Mouse (Mus musculus): Measurements from ENCODE around the gene Cfap161.

Gene Cfap161

GRCm38 (mm10) chr7:83802007-83802406 lies 7.3 kb upstream of the Cfap161 start:
- DNase-seq = no peak

DNA sequence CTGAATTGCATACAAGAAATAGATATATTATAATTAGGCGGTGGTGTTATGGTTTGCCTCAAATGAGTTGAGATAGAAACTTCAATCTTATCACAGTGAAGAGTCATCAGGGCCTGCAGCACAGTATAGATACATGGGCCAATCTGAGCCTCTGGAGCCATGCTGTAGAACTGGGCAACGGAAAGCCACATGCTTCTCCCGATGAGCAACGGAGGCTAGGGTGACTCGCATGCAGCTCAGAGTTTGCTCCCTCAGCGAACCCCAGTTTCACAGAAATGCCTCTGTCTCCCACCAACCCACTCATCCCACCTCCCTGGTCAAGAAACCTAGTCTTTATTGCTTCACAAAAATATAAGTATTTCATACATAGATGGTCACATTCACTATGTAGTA lies 6.8 kb upstream of the Cfap161 start:
- DNase-seq = no peak

DNA sequence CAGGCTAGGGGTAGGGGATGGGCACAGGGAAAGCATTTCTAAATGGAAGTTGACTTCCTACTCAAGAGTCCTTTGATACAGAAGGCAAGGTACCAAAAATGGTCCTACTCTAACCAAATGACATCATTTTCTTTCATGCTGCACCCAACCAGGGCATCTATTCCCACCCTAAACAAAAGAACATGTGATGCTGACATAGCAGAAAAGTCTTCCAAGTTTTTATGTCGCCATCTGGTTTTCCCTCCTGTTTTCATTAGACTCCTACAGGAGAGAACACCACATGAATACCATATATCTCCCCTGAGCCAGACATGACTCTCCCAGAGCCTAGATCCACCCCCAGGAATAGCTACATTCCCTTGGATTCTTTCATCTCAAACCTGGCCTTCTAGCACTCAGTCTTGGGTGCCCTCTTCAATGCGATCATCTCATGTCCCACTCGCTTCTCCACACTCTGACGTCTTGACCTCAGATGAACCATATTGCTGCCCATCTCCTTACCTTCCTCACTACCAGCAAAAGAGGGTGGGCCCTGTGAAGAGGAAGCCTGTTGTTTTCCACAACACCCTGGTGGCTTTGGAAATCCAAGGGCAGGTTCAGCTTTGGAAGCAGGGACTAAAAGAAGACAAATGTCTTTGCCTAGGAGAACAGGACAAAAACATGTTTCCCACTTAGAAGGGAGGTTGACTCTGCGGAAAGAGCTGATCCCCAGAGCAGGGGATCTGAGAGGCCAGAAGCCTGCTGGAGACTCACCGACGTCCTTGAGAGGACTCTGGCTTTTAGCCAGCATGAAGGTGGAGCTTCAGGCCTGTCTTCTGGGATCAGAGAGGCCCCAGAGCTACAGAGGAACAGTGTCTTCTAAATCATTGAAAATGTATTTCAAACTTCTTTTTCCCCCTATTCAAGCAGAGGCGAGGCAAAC lies 6.1 kb upstream of the Cfap161 start:
- peak; percentile 12 for DNase-seq

DNA sequence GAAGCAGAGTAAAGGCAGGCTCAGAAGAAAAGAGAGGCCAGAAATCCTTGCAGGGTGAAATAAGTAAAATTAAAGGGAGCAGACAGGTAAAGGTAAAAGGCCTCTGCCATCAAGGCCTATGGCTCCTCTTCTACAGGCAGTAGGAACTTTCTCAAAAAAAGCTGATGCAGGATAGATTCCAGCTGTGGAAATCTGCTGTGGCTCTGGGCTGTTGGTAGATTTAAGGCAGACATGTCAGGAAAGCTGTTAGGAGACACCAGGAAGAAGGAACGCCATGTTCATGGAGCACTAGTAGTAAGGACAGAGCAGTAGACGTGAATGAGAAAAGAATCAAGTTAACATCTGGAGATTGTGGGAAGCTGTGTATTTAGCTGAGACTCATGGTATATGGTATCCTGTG lies 5.4 kb upstream of the Cfap161 start:
- no peak for DNase-seq

DNA sequence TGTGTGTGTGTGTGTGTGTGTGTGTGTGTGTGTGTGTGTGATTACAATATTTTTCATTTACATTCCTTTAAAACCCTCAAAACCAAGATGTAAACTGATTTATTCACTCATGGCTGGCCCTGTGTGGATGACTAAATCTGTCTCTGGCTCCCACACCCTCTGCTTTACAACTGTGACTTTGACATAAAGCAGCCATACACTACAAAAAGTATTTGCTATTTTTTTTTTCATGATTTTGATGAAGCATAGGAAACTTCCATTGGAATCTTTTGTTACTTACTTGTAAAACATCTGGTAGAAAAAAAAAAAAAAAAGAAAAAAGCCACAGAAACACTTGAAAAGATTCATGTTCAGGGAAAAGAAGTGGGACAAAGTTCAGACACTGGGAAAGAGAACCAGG lies 3.3 kb upstream of the Cfap161 start:
- no peak for DNase-seq

DNA sequence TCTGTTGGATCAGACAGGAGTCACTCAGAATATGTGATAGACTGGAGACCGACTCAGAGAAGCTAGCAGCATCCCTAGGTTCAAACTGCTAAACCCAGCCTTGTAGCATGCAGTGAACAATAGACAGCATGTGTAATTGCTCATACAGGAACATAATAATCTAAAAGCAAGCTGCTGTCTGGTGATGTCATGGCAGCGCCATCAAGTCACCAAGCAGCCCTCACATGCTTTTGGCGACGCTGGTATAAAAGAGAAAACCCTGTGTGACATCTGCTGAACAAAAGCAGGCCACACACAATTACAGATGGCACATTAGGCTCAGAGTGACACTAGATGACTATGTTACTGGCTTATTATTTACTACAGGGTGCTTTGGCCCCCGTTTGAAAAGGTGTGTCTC lies 1.5 kb upstream of the Cfap161 start:
- no peak for DNase-seq

DNA sequence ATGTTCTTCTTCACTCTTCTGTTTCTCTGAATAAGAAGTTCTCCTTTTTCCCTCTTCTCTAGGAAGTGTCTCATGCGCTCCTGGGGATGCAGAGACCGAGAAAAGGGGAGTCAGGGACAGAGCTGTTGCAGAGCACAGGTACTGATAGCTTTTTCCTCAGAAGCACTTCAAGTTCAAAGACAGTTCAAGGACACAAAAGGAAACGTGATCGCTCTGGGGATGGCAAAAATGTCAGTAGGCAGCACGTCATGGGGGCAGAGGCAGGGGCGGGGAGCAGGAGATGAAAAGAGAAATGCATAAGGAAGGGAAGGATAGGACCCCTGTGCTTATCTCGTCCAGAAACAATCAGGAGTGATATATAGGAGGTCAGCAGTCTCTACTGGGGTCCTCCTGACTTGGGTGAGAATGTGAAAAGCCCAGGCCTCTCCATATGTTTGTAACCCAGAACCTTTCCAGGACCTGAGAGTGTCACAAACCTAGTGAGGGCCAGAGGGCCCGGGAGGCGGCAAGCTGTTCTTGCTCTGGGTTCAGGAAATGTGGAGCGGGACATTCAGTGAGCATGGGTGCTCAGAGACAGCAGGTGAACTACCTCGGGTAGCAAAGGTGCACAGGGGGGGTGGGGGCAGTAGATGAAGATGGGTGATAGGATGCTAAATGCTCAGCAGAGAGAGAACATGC lies 535 bp downstream of the Cfap161 start:
- DNase-seq = no peak

DNA sequence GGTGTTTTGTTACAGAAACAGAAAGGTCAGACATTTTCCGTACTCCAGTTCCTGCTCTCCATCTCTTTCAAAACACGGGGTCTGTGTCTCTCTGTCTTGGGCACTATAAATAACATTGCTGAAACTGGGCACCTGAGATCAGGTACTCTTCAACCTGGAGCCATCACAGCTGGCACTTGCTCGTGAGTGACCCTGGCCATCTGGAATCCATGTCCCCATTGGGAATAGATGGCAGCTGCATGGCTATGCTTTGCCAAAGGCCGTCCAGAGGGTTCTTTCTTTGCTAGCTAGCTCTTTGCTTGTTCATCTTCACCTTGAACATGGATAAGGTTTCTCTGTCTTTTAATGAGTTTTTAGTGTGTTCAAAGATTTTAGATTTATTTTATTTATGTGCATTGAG lies 13.8 kb downstream of the Cfap161 start:
- no peak for DNase-seq

GRCm38 (mm10) chr7:83780026-83780425 lies 14.7 kb downstream of the Cfap161 start:
- no peak for DNase-seq

- no peak for DNase-seq
Observed at GRCm38 (mm10) chr7:83779028-83779427, 15.7 kb downstream of the Cfap161 start.

GRCm38 (mm10) chr7:83778516-83778915 lies 16.2 kb downstream of the Cfap161 start:
- DNase-seq = no peak

DNA sequence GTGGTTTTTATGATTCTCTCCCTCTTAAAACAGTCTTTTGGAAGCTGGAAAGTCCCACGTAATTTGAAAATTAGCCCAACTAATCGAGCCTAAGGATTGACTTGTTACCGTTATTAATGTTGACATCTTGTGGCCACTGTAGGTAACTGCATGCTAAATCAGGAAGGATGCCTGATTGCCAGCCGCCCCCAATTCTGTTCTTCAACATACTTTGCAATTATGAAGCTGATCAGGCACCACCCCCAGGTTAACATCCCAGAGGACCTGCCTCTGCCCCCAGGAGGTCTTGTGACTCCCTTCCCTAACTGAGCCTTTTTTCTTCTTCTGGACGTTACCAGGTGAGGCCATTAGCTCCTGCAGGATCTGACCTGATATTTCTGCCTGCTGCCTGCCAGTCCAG lies 20.0 kb downstream of the Cfap161 start:
- DNase-seq = peak; percentile 33

GRCm38 (mm10) chr7:83763674-83764073 lies 31.0 kb downstream of the Cfap161 start:
- no peak for DNase-seq

GRCm38 (mm10) chr7:83762336-83762735 lies 32.3 kb downstream of the Cfap161 start:
- no peak for DNase-seq

- no peak for DNase-seq
Observed at GRCm38 (mm10) chr7:83751055-83751454, 43.6 kb downstream of the Cfap161 start.

DNA sequence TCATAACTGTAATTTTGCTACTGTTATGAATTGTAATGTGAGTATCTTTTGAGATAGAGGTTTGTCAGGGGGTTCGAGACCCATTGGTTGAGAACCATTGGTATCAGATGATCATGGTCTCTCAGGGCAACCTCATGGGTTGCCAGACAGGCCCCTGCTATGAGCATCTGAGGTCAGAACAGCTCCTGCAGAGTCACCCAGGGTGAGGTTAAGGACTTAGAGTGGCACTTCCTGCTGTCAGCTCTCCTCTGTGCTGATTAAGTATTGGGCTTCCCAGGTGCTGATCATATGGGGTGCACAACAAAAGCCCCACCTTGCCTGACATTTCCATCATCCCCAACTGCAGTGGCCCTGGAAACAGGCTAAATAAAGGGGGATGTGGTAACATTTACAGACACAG lies 46.3 kb downstream of the Cfap161 start:
- DNase-seq = no peak

GRCm38 (mm10) chr7:83746107-83746687 lies 48.5 kb downstream of the Cfap161 start:
- no peak for DNase-seq

DNA sequence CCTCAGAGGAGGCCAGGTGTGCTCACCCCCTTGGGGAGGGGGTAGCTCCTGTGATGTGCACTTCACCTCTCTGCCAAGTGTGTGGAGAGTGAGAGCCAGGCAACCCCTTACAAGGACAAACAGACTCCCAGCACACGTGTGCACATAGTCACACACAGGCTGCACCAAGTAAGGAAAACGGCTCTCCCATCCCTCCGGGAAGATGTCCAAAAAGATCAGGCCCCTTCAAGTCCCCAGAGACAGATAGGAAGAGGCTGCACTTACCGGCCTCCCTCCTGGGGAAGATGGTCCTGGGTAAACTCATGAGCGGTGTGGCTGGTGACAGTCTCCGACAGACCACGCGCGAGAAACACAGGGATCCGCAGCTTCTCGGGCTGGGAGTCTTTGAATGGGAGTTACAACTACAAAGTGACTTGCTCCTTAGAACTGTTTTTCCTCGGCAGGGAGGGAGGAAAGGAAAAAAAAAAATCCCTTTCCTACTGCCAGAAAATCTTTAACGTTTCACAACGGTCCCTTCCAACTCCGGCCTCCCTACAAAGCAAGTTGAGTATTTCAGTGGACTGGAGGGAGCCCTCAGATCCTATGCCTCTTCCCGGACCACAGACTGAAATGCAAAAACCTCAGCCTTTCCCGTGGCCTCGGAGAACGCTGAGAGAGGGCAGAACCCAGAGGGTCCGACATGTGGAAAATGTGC lies 49.1 kb downstream of the Cfap161 start, which contains the start of gene Il16:
Gene Il16 (minus strand): TSS at position 314 of the 694 bp plus-strand sequence.
- DNase-seq = no peak

DNA sequence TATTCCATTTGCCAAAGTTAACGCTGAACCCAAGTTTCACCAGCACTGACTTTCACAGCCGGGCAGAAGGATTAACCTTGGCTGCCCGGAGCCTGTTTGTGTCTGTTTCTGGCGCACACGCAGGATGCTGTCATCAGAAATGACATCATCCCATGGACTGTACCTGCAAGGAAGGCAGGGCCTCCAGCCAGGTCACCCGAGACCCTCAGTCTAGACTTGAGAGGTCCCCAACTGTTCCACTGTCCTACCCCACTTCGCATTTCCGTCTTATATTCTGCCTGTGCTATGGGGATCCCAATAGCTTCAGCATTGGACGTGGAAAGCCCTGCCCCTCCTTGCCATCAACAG lies 49.6 kb downstream of the Cfap161 start:
- no peak for DNase-seq

DNA sequence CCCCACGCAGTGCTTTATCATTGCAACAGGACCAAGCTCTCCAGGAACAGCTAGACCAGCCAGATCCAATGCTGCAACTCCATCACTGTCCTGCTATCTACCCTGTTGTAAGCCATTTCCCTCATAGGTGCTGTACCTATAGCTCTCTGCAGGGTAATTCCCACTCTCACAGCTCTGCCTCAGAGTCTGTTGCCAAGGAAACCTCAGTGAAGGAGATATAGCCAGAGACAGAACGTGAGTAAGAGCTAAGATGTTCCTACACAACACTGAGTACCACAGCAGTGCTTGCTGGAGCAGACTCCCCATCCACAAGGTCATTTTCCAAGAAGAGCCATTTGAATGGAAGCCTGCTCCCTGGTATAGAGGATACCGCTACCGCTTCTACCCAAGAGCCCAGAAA lies 50.4 kb downstream of the Cfap161 start:
- no peak for DNase-seq

DNA sequence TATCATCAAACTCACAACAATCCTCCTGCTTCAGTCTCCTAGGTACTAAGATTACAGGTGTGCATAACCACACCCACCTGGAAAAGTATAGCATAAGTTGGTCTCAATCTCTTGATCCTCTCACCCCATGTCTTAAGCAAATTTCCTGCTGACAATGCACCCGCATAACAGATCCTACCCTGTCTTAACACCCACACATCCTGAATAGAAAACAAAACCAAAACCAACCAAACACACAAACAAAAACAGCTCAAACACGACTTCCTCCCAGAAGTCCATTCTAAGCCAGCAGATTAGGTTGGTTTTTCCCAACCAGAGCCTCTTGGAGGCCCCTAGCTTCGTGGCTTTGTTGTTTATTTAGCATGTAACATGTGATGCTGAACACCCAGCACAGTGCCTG lies 52.0 kb downstream of the Cfap161 start:
- no peak for DNase-seq

GRCm38 (mm10) chr7:83742026-83742425 lies 52.7 kb downstream of the Cfap161 start:
- no peak for DNase-seq

GRCm38 (mm10) chr7:83739680-83740310 lies 54.9 kb downstream of the Cfap161 start:
- no peak for DNase-seq
